Mouse (Mus musculus): ENCODE results near the gene Usp12. TPM values are rescaled to one million over a fixed set of nuclear protein-coding genes. Genes with fewer than 3 reads are reported as not detected.
"Not testable (repeated sequence)": the region's sequence is repeated elsewhere in the genome, so short reads cannot be mapped to it uniquely, and the experiment has no call there.

The Usp12 gene
- total and polyA plus RNA-seq, 2 experiments: 6.9 to 16.3 TPM

GRCm38 (mm10) chr5:146736348-146736747 is 58.5 kb downstream of the Usp12 start:
- peaks cover 24% of the 10 kb centered on the region for H3K36me3 ChIP-seq (ENCODE audit: control insufficient read depth, insufficient read depth, low read length)

GRCm38 (mm10) chr5:146735054-146735453 is 59.8 kb downstream of the Usp12 start:
- not testable (repeated sequence) for H3K27ac ChIP-seq (replicated peaks; ENCODE audit: insufficient read depth, low read depth, low read length); DNase-seq (ENCODE audit: extremely low read depth, low read depth, low spot score); H3K4me3 ChIP-seq (ENCODE audit: insufficient read depth, low read depth, low read length); H3K27me3 ChIP-seq (ENCODE audit: control insufficient read depth, insufficient read depth, low read length); H3K79me2 ChIP-seq (ENCODE audit: control insufficient read depth, insufficient read depth, low read length); H3K9ac ChIP-seq (ENCODE audit: low read depth, low read length); H3K4me1 ChIP-seq (ENCODE audit: control insufficient read depth, insufficient read depth, low read length)
- H3K36me3 ChIP-seq (ENCODE audit: control insufficient read depth, insufficient read depth, low read length): peaks cover 19% of the 10 kb centered on the region
- WGBS: 47% methylated on average over 1 of the region's 9 CpGs

More at GRCm38 (mm10) chr5:146736348-146736747, 58.5 kb downstream of the Usp12 start:
- no peak overlapping the region for H3K9ac ChIP-seq (ENCODE audit: low read depth, low read length)
- 0 out of 2 replicates have a peak, but pooled peaks cover 2% of the 10 kb centered on the region for H3K4me1 ChIP-seq (ENCODE audit: control insufficient read depth, insufficient read depth, low read length)
- H3K79me2 ChIP-seq (ENCODE audit: control insufficient read depth, insufficient read depth, low read length): no peaks in the 10 kb centered on the region
- no peaks in the 10 kb centered on the region for H3K27me3 ChIP-seq (ENCODE audit: control insufficient read depth, insufficient read depth, low read length)
- 94% methylated on average over 18 of the region's 18 CpGs for WGBS
- no peak for DNase-seq (ENCODE audit: extremely low read depth, low read depth, low spot score)
- H3K4me3 ChIP-seq (ENCODE audit: insufficient read depth, low read depth, low read length): no peak overlapping the region
- TF ChIP-seq CTCF (IDR thresholded peaks at IDR 0.05; ENCODE audit: low read depth, low read length): no peak
- no peak for TF ChIP-seq POLR2A (IDR thresholded peaks at IDR 0.05; ENCODE audit: extremely low read depth, insufficient read depth, low read length)
- no peak overlapping the region for H3K27ac ChIP-seq (replicated peaks; ENCODE audit: insufficient read depth, low read depth, low read length)

- 52% methylated on average over 12 of the region's 12 CpGs for WGBS
- H3K9ac ChIP-seq (ENCODE audit: low read depth, low read length): no peak overlapping the region
- H3K27ac ChIP-seq (replicated peaks; ENCODE audit: insufficient read depth, low read depth, low read length): 0 out of 2 replicates have a peak overlapping the region, but pooled peaks have one; percentile 11
- 0 out of 2 replicates have a peak, but pooled peaks cover 2% of the 10 kb centered on the region for H3K4me1 ChIP-seq (ENCODE audit: control insufficient read depth, insufficient read depth, low read length)
- peak; percentile 91 for DNase-seq (ENCODE audit: extremely low read depth, low read depth, low spot score)
- no peak overlapping the region for H3K4me3 ChIP-seq (ENCODE audit: insufficient read depth, low read depth, low read length)
- no peaks in the 10 kb centered on the region for H3K27me3 ChIP-seq (ENCODE audit: control insufficient read depth, insufficient read depth, low read length)
- no peaks in the 10 kb centered on the region for H3K79me2 ChIP-seq (ENCODE audit: control insufficient read depth, insufficient read depth, low read length)
- TF ChIP-seq CTCF (IDR thresholded peaks at IDR 0.05; ENCODE audit: low read depth, low read length) (peak; percentile 17; the same call in 1 of the 2 replicates), POLR2A (IDR thresholded peaks at IDR 0.05; ENCODE audit: extremely low read depth, insufficient read depth, low read length) (no peak)
- peaks cover 13% of the 10 kb centered on the region; the same call in 1 of the 2 replicates for H3K36me3 ChIP-seq (ENCODE audit: control insufficient read depth, insufficient read depth, low read length)
These were observed 60.7 kb downstream of the Usp12 start for GRCm38 (mm10) chr5:146733888-146734640.

- no peak overlapping the region for H3K4me3 ChIP-seq (ENCODE audit: insufficient read depth, low read depth, low read length)
- H3K36me3 ChIP-seq (ENCODE audit: control insufficient read depth, insufficient read depth, low read length): peaks cover 8% of the 10 kb centered on the region; the same call in 1 of the 2 replicates
- 94% methylated on average over 7 of the region's 7 CpGs for WGBS
- no peak for DNase-seq (ENCODE audit: extremely low read depth, low read depth, low spot score)
- H3K27me3 ChIP-seq (ENCODE audit: control insufficient read depth, insufficient read depth, low read length): no peaks in the 10 kb centered on the region
- H3K79me2 ChIP-seq (ENCODE audit: control insufficient read depth, insufficient read depth, low read length): no peaks in the 10 kb centered on the region
- TF ChIP-seq CTCF (IDR thresholded peaks at IDR 0.05; ENCODE audit: low read depth, low read length) (no peak), POLR2A (IDR thresholded peaks at IDR 0.05; ENCODE audit: extremely low read depth, insufficient read depth, low read length) (no peak)
- no peak overlapping the region for H3K27ac ChIP-seq (replicated peaks; ENCODE audit: insufficient read depth, low read depth, low read length)
- H3K4me1 ChIP-seq (ENCODE audit: control insufficient read depth, insufficient read depth, low read length): 0 out of 2 replicates have a peak, but pooled peaks cover 2% of the 10 kb centered on the region
- H3K9ac ChIP-seq (ENCODE audit: low read depth, low read length): no peak overlapping the region
These were observed 61.4 kb downstream of the Usp12 start for GRCm38 (mm10) chr5:146733372-146733771.

- TF ChIP-seq POLR2A (IDR thresholded peaks at IDR 0.05; ENCODE audit: extremely low read depth, insufficient read depth, low read length) (no peak), CTCF (IDR thresholded peaks at IDR 0.05; ENCODE audit: low read depth, low read length) (no peak)
- Histone ChIP-seq H3K36me3 (ENCODE audit: control insufficient read depth, insufficient read depth, low read length) (no peaks in the 10 kb centered on the region), H3K27me3 (ENCODE audit: control insufficient read depth, insufficient read depth, low read length) (no peaks in the 10 kb centered on the region), H3K27ac (replicated peaks; ENCODE audit: insufficient read depth, low read depth, low read length) (no peak overlapping the region), H3K4me1 (ENCODE audit: control insufficient read depth, insufficient read depth, low read length) (no peaks in the 10 kb centered on the region), H3K79me2 (ENCODE audit: control insufficient read depth, insufficient read depth, low read length) (no peaks in the 10 kb centered on the region), H3K9ac (ENCODE audit: low read depth, low read length) (no peak overlapping the region), H3K4me3 (ENCODE audit: insufficient read depth, low read depth, low read length) (no peak overlapping the region)
- no peak for DNase-seq (ENCODE audit: extremely low read depth, low read depth, low spot score)
- whole genome bisulfite sequencing: 88% methylated on average over 4 of the region's 4 CpGs
These were observed 67.8 kb downstream of the Usp12 start for GRCm38 (mm10) chr5:146727006-146727405.

- WGBS: 60% methylated on average over 3 of the region's 3 CpGs
- Histone ChIP-seq H3K36me3 (ENCODE audit: control insufficient read depth, insufficient read depth, low read length) (no peaks in the 10 kb centered on the region), H3K9ac (ENCODE audit: low read depth, low read length) (no peak overlapping the region), H3K4me3 (ENCODE audit: insufficient read depth, low read depth, low read length) (no peak overlapping the region), H3K27me3 (ENCODE audit: control insufficient read depth, insufficient read depth, low read length) (no peaks in the 10 kb centered on the region), H3K27ac (replicated peaks; ENCODE audit: insufficient read depth, low read depth, low read length) (no peak overlapping the region), H3K79me2 (ENCODE audit: control insufficient read depth, insufficient read depth, low read length) (no peaks in the 10 kb centered on the region), H3K4me1 (ENCODE audit: control insufficient read depth, insufficient read depth, low read length) (no peaks in the 10 kb centered on the region)
- DNase-seq (ENCODE audit: extremely low read depth, low read depth, low spot score): no peak
- TF ChIP-seq POLR2A (IDR thresholded peaks at IDR 0.05; ENCODE audit: extremely low read depth, insufficient read depth, low read length): no peak
- TF ChIP-seq CTCF (IDR thresholded peaks at IDR 0.05; ENCODE audit: low read depth, low read length): no peak
These were observed 69.8 kb downstream of the Usp12 start for GRCm38 (mm10) chr5:146724956-146725355.
